Mouse (Mus musculus): ENCODE data around the gene Fbxo17.

Fbxo17 gene

DNA sequence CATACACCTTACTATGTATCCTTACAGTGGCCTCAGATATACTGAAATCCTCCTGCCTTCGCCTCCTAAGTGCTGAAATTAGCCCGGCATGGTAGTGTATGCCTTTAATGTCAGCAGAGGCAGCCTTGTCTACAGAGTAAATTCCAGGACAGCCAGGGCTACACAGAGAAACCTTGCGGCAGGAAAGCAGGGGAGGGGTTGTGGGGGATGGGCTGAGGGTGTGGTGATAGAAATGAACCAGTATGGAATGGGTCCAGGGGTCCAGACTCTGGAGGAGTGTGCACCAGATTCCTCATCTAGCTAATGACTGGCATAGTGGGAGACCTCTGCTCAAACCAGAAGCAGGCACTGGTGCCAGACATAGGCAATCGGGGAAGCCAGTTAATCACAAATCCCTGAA, 2.6 kb downstream of the Fbxo17 start:
- DNase-seq, result no peak

DNA sequence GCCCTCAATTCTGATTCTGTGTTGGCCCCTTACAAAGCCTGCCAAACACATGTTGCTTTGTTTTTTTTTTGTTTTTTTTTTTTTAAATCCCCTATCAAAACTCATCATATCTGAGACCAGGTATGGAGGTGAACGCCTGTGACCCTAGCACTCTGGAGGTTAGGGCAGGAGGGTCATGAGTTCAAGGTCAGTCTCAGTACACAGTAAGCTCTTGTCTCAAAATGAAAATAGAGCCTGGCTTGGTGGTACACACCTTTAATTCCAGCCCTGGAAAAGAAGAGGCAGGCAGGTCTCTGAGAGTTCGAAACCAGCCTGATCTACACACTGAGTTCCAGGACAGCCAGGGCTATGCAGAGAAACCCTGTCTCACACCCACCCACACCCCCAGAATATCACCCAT, 3.0 kb downstream of the Fbxo17 start:
- no peak for DNase-seq

DNA sequence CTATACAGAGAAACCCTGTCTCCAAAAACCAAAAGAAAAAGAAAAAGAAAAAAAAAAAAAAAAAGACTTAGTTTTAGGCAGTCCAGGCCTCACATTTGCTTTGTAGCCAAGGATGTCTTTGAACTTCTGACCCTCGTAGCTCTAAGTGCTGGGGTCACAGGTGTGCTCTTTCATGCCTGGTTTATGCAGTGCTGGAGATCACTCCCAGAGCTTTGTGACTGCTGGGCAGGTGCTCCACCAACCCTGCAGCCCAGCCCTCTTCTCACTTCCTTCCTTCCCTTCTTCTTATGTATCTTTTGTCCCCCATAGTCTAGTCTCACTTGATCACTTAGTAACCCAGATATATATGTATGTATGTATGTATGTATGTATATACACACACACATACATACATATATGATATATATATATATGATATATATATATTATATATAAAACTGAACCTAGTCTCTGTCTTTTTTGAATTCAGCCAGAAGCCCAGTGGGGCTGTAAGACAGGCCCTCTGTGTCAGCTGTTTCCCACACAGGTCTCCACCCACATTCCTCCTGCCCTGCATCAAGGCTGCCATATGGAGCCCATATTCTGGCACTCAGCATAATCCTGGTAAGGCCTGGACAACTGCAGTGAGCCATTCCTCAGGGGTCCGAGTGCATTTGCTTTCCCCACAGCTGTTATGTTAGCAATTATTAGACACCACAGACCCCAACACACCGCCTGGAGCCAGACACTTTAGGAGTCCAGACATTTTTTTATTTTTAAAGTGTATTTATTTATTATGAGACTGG, 4.3 kb downstream of the Fbxo17 start:
- no peak for DNase-seq

DNA sequence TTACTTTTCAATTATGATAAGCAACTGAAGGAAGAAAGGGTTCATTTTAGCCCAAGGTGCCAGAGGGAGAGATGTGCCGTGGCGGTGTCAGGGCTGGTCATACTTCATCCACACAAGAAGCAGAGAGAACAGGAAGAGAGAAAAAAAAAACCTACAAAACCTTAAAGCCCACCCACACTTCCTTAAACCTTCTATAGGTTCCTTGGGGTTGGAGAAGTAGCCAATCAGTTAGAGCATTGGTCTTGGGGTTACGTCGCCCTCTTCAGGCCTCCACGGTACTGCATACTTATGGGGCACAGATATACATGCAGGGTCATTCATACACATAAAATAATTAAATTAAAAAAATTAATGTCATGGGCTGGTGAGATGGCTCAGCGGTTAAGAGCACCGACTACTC, 5.5 kb downstream of the Fbxo17 start:
- DNase-seq, result no peak

DNA sequence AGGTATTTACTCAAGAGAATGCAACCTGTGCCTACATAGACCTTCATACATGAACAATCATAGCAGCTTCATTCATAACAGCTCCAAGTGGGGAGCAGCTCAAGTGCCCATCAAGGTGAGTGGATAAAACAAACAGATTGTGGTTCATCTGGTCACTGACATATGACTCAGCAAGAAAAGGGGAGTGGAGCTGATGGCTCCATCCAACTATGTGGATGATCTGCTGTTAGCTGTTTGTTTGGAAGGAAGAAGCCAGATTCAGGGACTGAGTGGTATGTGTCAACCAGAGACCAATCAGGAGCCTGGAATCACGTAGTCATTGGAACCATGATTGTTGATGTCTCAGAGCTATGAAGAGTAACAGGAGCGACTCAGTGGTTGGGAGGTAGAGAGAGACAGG, 8.0 kb downstream of the Fbxo17 start:
- DNase-seq, result no peak

DNA sequence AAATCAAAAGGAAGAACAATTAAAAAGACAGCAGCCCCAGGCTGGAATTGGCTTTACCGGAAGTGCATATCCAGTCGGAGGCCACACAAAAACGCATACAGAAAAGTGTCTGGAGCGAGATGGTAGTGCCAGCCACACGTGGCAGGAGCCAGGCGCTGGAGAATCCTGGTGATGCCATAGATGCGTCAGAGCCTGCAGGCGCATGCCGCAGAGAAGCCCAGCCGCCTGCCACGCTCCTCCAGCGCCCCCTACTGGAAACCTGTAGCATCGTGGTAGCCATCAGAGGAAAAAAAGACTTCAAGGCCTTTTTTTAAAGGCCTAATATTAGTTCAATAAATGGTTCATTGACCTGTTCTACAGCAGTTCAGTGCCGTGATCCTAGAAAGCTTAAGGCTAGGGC, 10.0 kb downstream of the Fbxo17 start:
- peak; percentile 77 for DNase-seq

DNA sequence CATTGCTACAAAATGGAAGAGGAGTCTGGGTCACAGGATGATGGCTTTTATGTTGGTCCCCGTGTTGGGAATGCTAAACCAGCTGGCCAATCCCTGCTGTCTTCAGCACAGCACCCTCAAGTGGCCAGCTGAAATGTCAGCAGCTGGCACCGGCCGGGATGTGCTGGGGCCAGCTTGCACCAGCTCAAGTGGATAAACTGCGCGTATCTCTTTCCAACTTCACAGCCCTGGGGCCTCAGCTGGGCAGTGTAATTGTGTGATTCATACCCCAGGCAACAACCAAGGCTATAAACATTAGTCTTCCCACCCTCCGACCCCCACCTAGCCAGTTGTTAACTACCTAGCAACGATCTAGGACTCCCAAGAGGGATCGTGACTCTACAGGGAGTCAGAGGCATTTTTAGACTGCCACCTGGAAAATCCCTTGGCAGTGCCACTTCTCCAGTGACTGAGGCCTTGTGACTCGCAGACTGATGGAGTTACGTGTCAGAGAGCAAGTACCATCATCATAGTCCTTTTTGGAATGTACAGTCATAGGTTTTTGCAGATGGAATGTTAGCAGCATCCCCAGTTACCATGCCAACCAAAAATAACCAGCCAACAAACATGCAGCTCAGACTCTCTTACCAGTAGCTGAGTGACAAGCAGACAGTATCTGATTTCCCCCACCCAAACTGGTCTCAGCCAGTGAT, 11.2 kb downstream of the Fbxo17 start:
- DNase-seq, result no peak

DNA sequence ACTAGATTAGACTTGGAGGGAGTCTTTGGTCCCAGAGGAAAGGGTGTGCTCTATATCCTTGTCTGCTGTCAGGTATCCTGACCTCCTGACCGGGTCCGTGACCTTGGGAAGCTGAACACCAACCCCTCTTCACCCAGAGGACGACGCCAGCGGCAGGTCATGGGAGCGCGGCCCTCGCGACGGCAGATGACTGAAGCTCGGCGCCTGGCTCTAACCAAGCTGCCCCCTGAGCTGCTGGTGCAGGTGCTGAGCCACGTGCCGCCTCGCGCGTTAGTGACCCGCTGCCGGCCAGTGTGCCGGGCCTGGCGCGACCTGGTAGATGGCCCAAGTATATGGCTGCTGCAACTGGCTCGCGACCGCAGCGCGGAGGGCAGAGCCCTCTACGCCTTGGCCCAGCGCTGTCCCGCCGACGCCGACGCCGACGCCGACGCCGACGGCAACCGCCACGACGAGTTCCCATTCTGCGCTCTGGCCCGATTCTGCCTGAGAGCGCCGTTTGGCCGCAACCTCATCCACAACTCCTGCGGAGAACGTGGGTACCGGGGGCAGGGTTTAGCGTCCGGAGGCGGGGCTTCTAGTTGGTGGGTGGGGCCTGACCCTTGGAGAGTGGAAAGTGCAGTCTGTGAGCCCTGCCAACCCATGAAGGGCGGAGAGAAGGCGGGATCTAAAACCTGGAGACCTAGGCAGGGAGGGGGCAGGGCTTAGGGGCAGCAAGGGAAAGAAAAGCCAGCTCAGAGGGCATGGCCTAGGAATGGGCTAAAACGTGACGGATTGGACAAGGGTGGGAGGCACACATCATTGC, 15.9 kb downstream of the Fbxo17 start:
- peak; percentile 95 for DNase-seq

DNA sequence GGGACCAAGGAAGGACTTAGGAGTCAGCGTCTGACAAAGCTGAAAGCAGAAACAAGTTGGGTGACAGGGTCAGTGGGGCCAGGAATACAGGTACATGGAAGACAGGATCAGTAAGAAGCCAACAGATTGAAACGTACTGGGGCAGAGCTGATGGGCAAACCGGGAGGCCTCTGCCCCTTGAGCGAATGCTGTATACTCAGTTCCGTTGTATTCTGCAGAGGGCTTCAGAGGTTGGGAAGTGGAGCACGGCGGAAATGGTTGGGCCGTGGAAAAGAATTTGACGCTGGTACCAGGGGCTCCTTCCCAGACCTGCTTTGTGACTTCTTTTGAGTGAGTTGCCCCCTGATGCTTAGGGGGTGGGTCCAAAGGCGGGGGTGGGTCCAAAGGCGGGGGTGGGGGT, 16.6 kb downstream of the Fbxo17 start:
- DNase-seq, result no peak

DNA sequence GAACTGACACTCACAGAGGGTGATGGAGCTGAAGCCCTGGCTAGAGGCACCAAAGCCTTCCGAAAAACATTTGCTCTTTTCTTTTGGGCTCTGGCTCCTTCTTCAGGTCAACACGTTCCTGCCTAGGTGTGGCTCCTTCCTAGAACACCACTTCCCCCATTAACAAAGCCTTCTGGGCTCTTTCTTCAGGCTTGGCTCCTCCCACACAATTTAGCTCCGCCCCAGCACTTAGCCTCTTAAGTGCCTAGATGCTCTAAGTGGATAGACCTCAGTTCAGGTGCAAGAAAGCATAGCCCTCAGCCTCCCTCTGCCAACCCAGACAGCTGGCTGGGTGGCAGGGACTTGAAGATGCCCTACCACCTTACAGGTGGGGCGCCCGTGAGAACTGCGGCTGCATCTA, 19.1 kb downstream of the Fbxo17 start:
- DNase-seq, result peak; percentile 54

DNA sequence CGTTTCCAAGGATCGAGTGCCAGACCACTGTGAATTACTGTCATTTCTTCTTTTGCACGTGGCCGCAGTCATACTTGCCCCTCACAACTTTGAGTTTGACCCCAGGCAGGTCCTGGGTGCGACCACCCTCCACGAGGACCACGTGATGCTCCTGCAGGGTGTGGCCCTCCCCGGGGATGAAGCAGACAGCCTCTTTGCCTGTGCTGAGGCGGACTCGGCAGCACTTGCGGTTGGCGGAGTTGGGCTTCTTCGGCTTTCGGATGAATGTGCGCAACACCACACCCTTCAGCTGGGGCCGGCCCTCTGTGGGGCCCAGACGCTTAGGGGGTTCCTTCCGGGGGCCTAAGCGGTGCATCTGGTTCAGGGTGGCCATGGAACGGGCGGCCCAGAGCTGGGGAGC, 23.2 kb downstream of the Fbxo17 start:
- no peak for DNase-seq

DNA sequence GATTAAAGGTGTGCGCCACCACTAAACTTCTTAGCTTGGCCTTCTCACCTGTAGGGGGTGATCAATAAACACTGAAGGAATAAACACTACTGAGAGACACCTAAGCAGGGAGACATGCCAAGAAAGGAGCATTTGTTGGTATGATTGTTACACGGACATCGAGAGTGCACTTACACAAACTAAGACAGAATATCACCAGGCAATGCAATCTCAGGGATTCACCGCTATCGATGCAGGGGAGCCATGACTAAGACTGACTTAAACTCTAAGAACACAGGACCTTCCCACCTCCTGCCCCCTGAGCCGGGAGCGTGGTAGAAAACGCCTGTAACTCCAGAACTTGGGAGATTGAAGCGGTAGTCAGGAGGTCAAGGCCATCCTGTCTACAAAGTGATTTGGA, 24.3 kb downstream of the Fbxo17 start:
- no peak for DNase-seq

DNA sequence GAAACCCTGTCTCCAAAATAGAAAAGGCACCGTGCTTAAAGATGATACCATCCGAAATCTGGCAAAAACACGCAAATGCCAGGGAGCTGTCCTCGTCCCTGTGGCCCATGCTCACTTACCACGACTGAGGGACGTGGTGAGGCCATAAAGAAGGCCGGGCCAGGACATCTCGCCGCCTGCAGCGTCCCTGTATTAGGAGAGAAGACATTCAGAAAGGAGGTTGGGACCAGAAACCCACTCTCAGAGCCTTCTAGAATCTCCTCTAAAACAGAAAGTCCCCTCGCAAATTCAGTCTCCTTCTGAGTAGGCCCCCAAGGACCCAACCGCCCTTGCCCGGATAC, 24.7 kb downstream of the Fbxo17 start:
- no peak for DNase-seq

DNA sequence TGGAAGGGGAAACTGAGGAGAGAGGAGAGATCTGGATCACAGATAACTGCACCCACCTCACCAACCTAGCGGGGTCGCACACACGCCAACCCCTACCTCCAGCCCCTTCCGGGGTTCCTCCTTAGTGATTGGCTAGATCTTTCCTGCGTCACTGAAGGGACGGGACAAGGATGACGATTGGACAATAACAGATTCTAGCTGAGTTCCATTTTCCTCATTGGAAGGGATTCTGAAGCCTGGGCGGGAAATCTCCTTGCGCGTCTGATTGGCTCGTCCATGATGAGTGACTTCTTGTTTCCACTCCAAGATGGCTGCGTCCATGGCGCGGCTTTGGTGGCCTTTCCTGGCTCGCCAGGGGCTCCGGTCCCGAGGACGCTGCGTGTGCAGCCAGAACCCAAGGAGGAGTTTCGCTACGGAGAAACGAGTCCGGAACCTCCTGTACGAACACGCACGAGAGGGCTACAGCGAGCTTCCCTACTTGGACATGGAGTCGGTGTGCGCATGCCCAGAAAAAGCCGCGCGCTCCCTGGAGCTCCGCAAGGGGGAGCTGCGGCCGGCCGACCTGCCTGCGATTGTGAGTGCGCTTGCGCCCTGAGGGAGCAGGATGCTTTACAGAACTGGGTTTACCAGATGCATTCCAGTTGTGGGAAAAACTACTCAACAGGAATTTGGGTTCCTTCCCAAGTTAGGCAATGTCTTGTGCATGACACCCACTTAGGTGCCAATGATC, 25.3 kb downstream of the Fbxo17 start, which contains the start of the genes Mrps12 and Sars2:
Mrps12 (minus strand) TSS at position 112 of the 730 bp plus-strand sequence.
Sars2 (plus strand) TSS at position 284 of the 730 bp plus-strand sequence.
- DNase-seq, result peak; percentile 99

DNA sequence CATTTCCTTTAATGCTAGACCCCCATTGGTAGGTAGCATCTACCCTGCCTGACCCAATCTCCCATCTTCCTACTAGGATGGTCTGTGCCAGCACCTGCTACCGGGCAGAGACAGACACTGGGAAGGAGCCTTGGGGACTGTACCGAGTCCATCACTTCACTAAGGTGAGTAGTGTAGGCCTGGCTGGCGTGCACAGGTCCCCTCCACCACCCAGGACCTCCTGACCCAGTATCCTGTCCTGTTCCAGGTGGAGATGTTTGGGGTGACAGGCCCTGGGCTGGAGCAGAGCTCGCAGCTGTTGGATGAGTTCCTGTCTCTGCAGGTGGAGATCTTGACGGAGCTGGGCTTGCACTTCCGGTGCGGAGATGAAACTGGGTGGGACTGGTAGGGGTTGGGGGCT, 33.3 kb downstream of the Fbxo17 start:
- DNase-seq, result no peak

DNA sequence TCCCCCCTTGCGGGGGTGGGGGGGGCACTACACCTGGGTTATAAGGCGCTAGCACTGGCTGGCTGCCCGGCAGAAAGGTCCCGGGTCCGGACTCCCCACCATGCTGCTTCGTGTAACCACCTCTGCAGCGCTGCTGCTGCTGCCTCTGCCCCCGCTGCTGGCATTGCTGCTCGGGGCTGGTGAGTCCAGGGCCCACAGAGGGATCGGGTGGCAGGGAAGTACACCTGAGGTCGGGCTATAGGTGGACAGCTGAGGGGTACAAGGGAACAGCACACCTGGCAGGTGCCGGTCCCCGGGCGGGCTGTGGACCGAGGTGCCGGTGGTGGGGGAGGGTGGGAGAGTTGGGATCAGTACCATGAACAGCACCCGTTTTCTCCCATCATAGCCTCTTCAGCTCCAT, 39.5 kb downstream of the Fbxo17 start, which contains the start of gene Ccer2:
Ccer2 (plus strand) TSS at position 96 of the 400 bp plus-strand sequence.
- no peak for DNase-seq

DNA sequence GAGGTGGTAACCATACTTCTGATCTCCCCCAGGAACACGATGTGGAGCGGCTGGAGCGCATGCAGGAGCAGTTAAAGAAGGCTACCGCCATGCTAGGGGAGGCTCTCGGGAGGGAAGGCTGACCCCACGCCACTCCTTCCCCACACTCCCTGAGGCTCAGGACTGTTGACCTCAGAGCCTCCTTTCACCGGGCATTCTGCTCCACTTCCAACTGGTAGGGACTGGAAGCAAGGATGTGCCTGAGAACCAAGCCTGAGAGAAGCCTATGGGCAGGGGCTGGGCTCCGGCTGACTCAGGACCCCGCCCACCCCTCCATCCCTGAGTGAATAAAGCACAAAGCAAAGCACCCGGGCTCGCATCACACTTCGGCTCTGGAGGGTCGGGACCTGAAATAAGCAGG, 42.0 kb downstream of the Fbxo17 start:
- no peak for DNase-seq

DNA sequence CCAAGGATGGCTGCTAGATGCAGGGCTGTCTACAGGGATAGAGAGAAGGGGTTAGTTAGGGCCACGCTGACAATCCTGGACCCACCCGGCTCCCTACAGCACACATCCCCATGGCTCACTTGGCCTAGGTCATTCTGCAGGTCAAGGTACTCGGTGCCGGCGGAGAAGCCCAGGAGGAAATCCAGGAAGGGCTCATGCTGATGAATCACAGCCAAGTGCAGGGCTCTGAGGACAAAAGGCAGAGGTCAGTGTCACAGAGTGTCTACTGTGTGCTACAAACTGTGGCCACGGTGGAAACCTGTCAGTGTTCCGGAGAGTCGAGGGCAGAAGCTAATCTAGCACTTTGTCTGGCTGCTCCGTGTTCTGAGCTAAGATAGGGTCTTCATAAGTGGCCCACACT, 45.3 kb downstream of the Fbxo17 start:
- DNase-seq, result no peak

DNA sequence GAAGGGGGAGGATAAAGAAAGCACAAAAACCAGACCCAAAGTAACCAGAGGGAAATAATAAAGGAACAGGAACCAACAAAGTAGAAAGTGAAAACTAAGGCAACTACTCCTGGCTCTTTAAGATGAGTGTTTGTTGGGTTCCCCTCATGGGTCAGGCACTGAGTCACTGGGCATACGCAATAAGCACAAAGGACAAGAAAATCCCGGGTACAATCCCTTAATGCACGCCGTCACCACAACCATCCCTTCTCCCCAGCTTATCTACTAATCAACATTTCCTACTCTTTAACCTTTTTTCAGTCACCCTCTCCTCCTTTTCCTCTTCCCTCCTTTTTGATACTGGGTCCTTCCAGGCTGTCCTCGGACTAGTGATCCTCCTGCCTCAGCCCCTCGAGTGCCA, 48.6 kb downstream of the Fbxo17 start:
- peak; percentile 14 for DNase-seq

DNA sequence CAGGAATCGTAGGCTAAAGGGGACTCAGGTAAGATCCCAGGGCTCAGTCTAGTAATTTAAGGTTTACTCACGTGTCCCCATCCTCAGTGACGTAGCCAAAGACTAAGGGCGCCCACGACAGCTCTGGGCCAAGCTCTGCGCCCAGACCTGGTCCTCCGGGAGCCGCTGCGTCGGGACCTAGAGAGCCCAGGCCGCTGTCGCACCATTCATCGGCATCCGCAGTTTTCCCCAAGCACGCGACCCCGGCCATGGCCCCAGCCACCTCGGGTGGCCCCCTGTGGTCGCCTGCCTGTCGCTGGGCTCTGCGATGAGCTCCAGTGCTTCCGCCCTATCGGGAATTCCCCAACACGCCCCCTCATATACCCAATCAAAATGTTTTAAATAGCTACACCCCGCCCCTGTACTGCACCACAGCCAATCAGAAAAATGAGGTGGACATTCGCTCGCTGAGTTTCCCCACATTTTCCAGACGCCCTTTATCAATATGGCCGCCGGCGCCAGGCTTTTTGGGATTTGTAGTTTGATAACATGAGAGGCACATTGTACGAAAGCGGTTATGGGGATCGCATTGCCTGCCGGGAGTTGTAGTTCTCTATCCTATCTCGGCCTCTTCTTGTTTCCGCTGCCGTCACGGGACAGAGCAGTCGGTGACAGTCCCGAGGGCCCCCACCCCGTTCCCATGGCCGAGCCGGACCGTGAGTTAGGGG, 49.7 kb downstream of the Fbxo17 start, which contains the start of gene Sirt2:
Sirt2 (plus strand) TSS at position 563 of the 707 bp plus-strand sequence.
- DNase-seq, result peak; percentile 100

DNA sequence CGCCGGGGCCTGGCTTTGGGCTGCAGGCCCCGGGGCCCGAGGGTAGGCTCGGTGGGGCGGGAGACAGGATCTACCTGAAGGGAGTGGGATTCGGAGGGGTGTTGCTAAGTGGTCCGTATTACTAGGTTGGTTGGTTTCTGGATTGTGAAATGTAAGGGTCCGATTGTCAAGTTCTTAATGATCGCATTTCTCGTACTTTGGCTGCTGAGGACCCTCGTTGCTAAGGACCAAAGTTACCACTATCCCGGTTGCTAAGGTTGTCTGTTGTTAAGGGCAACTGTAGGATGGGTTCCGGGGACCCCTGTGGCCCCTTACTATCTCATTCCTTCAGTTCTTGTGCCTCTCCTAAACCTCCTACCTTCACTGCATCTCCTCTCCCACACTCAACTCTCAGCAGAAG, 50.3 kb downstream of the Fbxo17 start:
- no peak for DNase-seq

DNA sequence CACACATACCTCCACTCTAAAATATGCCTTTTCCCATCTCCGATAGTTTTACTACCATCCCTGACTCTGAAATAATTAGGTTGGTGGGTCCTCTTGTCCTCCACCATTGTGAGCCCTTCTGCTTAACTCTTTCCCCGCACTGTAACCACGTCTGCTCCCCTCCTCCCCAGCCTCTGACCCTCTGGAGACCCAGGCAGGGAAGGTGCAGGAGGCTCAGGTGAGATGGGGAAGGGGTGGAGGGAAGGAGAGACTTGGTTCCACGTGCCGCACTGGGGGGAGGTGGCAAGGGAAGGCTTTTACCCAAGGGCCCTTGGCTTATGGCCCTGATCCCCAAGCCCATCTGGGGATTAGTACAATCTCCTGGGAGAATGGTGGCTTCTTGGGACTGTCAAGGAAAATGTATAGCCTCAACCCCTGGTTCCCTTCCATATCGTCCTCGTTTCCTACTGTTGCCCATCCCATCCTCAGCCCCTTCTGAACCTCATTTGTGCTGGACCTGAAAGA, 50.9 kb downstream of the Fbxo17 start, which contains the start of gene Nfkbib:
Nfkbib (minus strand) TSS at position 51 of the 504 bp plus-strand sequence.
- no peak for DNase-seq
